26 mouse cellular contexts compared by ENCODE assay signal in the genomic region with DNA sequence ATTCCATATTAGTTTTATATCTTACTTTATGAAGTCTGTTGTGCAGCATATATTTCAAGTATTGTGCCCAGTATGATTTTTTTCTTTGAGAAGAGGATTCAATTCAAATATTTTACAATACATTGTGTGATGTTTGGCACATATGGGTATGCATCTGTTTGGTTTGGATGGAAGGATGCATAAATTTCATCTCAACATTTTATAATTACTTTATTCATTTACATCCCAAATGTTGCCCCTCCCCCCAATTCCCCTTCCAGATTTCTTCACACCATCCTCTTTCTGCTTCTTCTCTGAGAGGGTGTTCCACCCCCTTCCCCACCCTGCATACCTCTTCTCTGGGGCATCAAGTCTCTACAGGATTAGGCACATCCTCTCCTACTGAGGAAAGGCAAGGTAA.
"Had no signal": no experiment of that assay in that cellular context is flagged by ENCODE, and none has a peak within 500 bp of the region (broad histone marks: within the 10 kb centered on the region; RNA-seq: fewer than 3 reads in every experiment).

No protein-coding gene starts in this region.

- H3K4me3 ChIP-seq: heart, embryonic 10.5 days; heart, embryonic 13.5 days; heart, embryonic 15.5 days; hindbrain, embryonic 13.5 days; hindbrain, embryonic 15.5 days; layer of hippocampus, adult 2 months; left cerebral cortex, adult 2 months; limb, embryonic 10.5 days; limb, embryonic 12.5 days; liver, embryonic 13.5 days; liver, embryonic 15.5 days had no signal

- ATAC-seq: hindbrain, postnatal 0 days; intestine, embryonic 16.5 days; liver, postnatal 0 days had no signal

- DNase-seq: gastrocnemius, postnatal 14 days; gastrocnemius, postnatal 36 days; heart, adult 18-20 months; heart, postnatal 14 days; heart, postnatal 36 days; kidney, adult 11 months; kidney, adult 2 months; kidney, postnatal 10 days; kidney, postnatal 25 days; kidney, postnatal 4 days; liver; liver, embryonic 13.5 days; liver, postnatal 0 days had no signal

- H3K9me3 ChIP-seq: heart, embryonic 10.5 days; heart, embryonic 13.5 days; heart, embryonic 15.5 days; hindbrain, embryonic 13.5 days; hindbrain, embryonic 15.5 days; limb, embryonic 10.5 days; limb, embryonic 12.5 days; liver, embryonic 13.5 days; liver, embryonic 15.5 days had no signal

- H3K27me3 ChIP-seq: heart, embryonic 13.5 days; heart, embryonic 15.5 days; hindbrain, embryonic 13.5 days; hindbrain, embryonic 15.5 days; limb, embryonic 12.5 days; liver, embryonic 13.5 days; liver, embryonic 15.5 days had no signal

- H3K4me1 ChIP-seq: heart, embryonic 10.5 days; heart, embryonic 13.5 days; heart, embryonic 15.5 days; hindbrain, embryonic 13.5 days; hindbrain, embryonic 15.5 days; limb, embryonic 10.5 days; limb, embryonic 12.5 days; liver, embryonic 13.5 days; liver, embryonic 15.5 days had no signal

- H3K36me3 ChIP-seq: heart, embryonic 10.5 days; heart, embryonic 13.5 days; heart, embryonic 15.5 days; hindbrain, embryonic 13.5 days; hindbrain, embryonic 15.5 days; limb, embryonic 10.5 days; limb, embryonic 12.5 days; liver, embryonic 13.5 days; liver, embryonic 15.5 days had no signal

- H3K27ac ChIP-seq: heart, embryonic 10.5 days; heart, embryonic 13.5 days; heart, embryonic 15.5 days; hindbrain, embryonic 13.5 days; hindbrain, embryonic 15.5 days; hindbrain, postnatal 0 days; layer of hippocampus, adult 2 months; left cerebral cortex, adult 2 months; limb, embryonic 10.5 days; limb, embryonic 12.5 days; liver, embryonic 13.5 days; liver, embryonic 15.5 days had no signal

- H3K4me2 ChIP-seq: heart, embryonic 13.5 days; heart, embryonic 15.5 days; hindbrain, embryonic 13.5 days; hindbrain, embryonic 15.5 days; limb, embryonic 12.5 days; liver, embryonic 11.5 days; liver, embryonic 13.5 days; liver, embryonic 15.5 days had no signal

- H3K9ac ChIP-seq: heart, embryonic 13.5 days; heart, embryonic 15.5 days; hindbrain, embryonic 13.5 days; hindbrain, embryonic 15.5 days; limb, embryonic 12.5 days; liver, embryonic 13.5 days; liver, embryonic 15.5 days; liver, postnatal 0 days had no signal
